Mouse (Mus musculus) kidney, embryonic 14.5 days (tissue): ENCODE results near the gene Tpsb2. TPM values are rescaled to one million over a fixed set of nuclear protein-coding genes. Genes with fewer than 3 reads are reported as not detected.

Experiments
- ATAC-seq: fragments of 200-750 bp; cut with Nextera tagmentation; 2 replicates; pipeline ENCODE4 v1.8.0; 2017; ENCODE audit warnings: moderate number of reproducible peaks, mild to moderate bottlenecking, moderate TSS enrichment, moderate library complexity; ENCODE audit not compliant: low FRiP score, low TSS enrichment
- H3K27ac ChIP-seq: fragments of 300-500 bp; sonication (generic); 2 replicates; pipeline ENCODE4 v1.5.1; 2014; ENCODE audit warnings: low read depth, mild to moderate bottlenecking, low read length, moderate library complexity, mixed read lengths
- H3K27me3 ChIP-seq: fragments of 300-500 bp; sonication (generic); 2 replicates; pipeline ENCODE4 v1.6.1; 2014; ENCODE audit warnings: mild to moderate bottlenecking, low read length; ENCODE audit not compliant: control insufficient read depth, insufficient read depth
- H3K36me3 ChIP-seq: fragments of 300-500 bp; sonication (generic); 2 replicates; pipeline ENCODE4 v1.6.1; 2014; ENCODE audit warnings: low read length, mixed read lengths; ENCODE audit not compliant: control insufficient read depth, insufficient read depth
- H3K4me1 ChIP-seq: fragments of 300-500 bp; sonication (generic); 2 replicates; pipeline ENCODE4 v1.6.1; 2014; ENCODE audit warnings: low read length, mixed read lengths; ENCODE audit not compliant: control insufficient read depth, insufficient read depth
- H3K4me2 ChIP-seq: fragments of 300-500 bp; sonication (generic); replicated peaks from 2 replicates; pipeline ENCODE4 v1.6.1; 2014; ENCODE audit warnings: low read depth, mild to moderate bottlenecking, low read length
- H3K4me3 ChIP-seq: fragments of 300-500 bp; sonication (generic); 2 replicates; pipeline ENCODE4 v1.5.1; 2014; ENCODE audit warnings: mild to moderate bottlenecking, low read length
- H3K9ac ChIP-seq: fragments of 300-500 bp; sonication (generic); 2 replicates; pipeline ENCODE4 v1.6.1; 2014; ENCODE audit warnings: low read depth, mild to moderate bottlenecking, low read length, moderate library complexity
- H3K9me3 ChIP-seq: fragments of 300-500 bp; sonication (generic); 2 replicates; pipeline ENCODE4 v1.6.1; 2016; ENCODE audit warnings: low read length; ENCODE audit not compliant: control insufficient read depth
- WGBS: fragments of 180-500 bp; shearing (Covaris S2); extraction: QIAGEN DNeasy Blood & Tissue Kit; methylation state at CpG from one replicate; pipeline ENCODE4 v1.1.7; 2014; 5-methylcytosine and 5-hydroxymethylcytosine counted together
- polyA plus RNA-seq: library from polyadenylated mRNA; unstranded; fragments of >200 nt; fragmentation: Nextera tagmentation; extraction: Ambion mirVana; gene quantifications from 2 replicates; pipeline ENCODE4 v1.2.1, GENCODE M21; 2014

Tpsb2 gene
- polyA plus RNA-seq, 1 experiment from 2014 or later: 0.57 TPM

GRCm38 (mm10) chr17:25410180-25410579, 44.1 kb downstream of the Tpsb2 start:
- no peaks in the 10 kb centered on the region for H3K9me3 ChIP-seq
- H3K4me1 ChIP-seq: peaks cover 44% of the 10 kb centered on the region
- H3K4me3 ChIP-seq: no peak overlapping the region
- H3K36me3 ChIP-seq: no peaks in the 10 kb centered on the region
- no peaks in the 10 kb centered on the region for H3K27me3 ChIP-seq
- ATAC-seq: no peak
- no peak overlapping the region for H3K4me2 ChIP-seq
- H3K9ac ChIP-seq: no peak overlapping the region
- 78% methylated on average over 6 of the region's 6 CpGs for WGBS
- H3K27ac ChIP-seq: no peak overlapping the region

GRCm38 (mm10) chr17:25410786-25411185, 44.7 kb downstream of the Tpsb2 start:
- H3K9me3 ChIP-seq: no peaks in the 10 kb centered on the region
- H3K27me3 ChIP-seq: no peaks in the 10 kb centered on the region
- no peak overlapping the region for H3K4me2 ChIP-seq
- H3K4me1 ChIP-seq: peaks cover 44% of the 10 kb centered on the region
- no peak for ATAC-seq
- 47% methylated on average over 7 of the region's 7 CpGs for WGBS
- H3K9ac ChIP-seq: no peak overlapping the region
- no peaks in the 10 kb centered on the region for H3K36me3 ChIP-seq
- H3K4me3 ChIP-seq: no peak overlapping the region
- H3K27ac ChIP-seq: no peak overlapping the region

GRCm38 (mm10) chr17:25411251-25411650, 45.1 kb downstream of the Tpsb2 start:
- no peaks in the 10 kb centered on the region for H3K9me3 ChIP-seq
- no peak overlapping the region for H3K9ac ChIP-seq
- no peak overlapping the region for H3K4me2 ChIP-seq
- 40% methylated on average over 4 of the region's 4 CpGs for WGBS
- H3K4me3 ChIP-seq: no peak overlapping the region
- no peak overlapping the region for H3K27ac ChIP-seq
- H3K36me3 ChIP-seq: no peaks in the 10 kb centered on the region
- peaks cover 44% of the 10 kb centered on the region for H3K4me1 ChIP-seq
- H3K27me3 ChIP-seq: no peaks in the 10 kb centered on the region
- no peak for ATAC-seq

DNA sequence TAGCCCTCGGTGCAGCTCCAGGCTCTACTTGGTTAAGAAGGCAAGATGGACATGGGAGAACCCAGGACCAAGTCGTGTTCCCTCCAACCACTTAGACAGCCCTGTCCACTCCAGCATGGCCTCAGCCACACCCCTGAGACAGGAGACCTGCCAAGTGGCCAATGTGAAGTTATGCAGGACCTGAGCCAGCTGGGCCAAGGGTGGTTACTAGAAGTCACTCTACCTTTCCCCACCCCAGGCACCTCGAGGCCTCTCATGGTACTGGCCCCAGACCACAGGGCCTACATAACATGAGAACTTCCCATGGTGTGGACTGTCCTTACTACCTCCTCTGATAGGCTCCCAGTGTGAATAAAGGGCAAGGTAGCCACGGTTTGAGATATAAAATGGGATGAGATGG, 48.1 kb downstream of the Tpsb2 start:
- Histone ChIP-seq H3K9me3 (no peaks in the 10 kb centered on the region), H3K9ac (no peak overlapping the region), H3K4me3 (no peak overlapping the region), H3K4me2 (no peak overlapping the region), H3K4me1 (peaks cover 38% of the 10 kb centered on the region), H3K27me3 (no peaks in the 10 kb centered on the region), H3K27ac (0 out of 2 replicates have a peak overlapping the region, but pooled peaks have one; percentile 51), H3K36me3 (no peaks in the 10 kb centered on the region)
- WGBS: 53% methylated on average over 4 of the region's 4 CpGs
- no peak for ATAC-seq

GRCm38 (mm10) chr17:25414917-25415316, 48.8 kb downstream of the Tpsb2 start:
- no peaks in the 10 kb centered on the region for H3K27me3 ChIP-seq
- H3K4me1 ChIP-seq: peaks cover 36% of the 10 kb centered on the region
- no peaks in the 10 kb centered on the region for H3K9me3 ChIP-seq
- WGBS: 19% methylated on average over 3 of the region's 3 CpGs
- no peak overlapping the region for H3K4me2 ChIP-seq
- no peak overlapping the region for H3K4me3 ChIP-seq
- no peaks in the 10 kb centered on the region for H3K36me3 ChIP-seq
- ATAC-seq: peak; percentile 41; the same call in 1 of the 2 replicates
- H3K9ac ChIP-seq: no peak overlapping the region
- H3K27ac ChIP-seq: peak overlapping the region; percentile 65; the same call in 1 of the 2 replicates

GRCm38 (mm10) chr17:25415421-25415913, 49.4 kb downstream of the Tpsb2 start:
- Histone ChIP-seq H3K27ac (peak overlapping the region; percentile 65; the same call in 1 of the 2 replicates), H3K36me3 (no peaks in the 10 kb centered on the region), H3K4me1 (peaks cover 35% of the 10 kb centered on the region), H3K4me3 (no peak overlapping the region), H3K9ac (peak overlapping the region; percentile 18), H3K9me3 (no peaks in the 10 kb centered on the region), H3K4me2 (no peak overlapping the region), H3K27me3 (no peaks in the 10 kb centered on the region)
- ATAC-seq: peak; percentile 44; the same call in 1 of the 2 replicates
- 7% methylated on average over 5 of the region's 6 CpGs for WGBS

GRCm38 (mm10) chr17:25416219-25416618, 50.1 kb downstream of the Tpsb2 start:
- 24% methylated on average over 3 of the region's 3 CpGs for WGBS
- H3K36me3 ChIP-seq: no peaks in the 10 kb centered on the region
- H3K4me1 ChIP-seq: peaks cover 33% of the 10 kb centered on the region
- no peak overlapping the region for H3K4me2 ChIP-seq
- H3K9me3 ChIP-seq: no peaks in the 10 kb centered on the region
- H3K4me3 ChIP-seq: no peak overlapping the region
- H3K9ac ChIP-seq: peak overlapping the region; percentile 18; the same call in 1 of the 2 replicates
- peak overlapping the region; percentile 65 for H3K27ac ChIP-seq
- ATAC-seq: peak; percentile 30; the same call in 1 of the 2 replicates
- H3K27me3 ChIP-seq: no peaks in the 10 kb centered on the region

DNA sequence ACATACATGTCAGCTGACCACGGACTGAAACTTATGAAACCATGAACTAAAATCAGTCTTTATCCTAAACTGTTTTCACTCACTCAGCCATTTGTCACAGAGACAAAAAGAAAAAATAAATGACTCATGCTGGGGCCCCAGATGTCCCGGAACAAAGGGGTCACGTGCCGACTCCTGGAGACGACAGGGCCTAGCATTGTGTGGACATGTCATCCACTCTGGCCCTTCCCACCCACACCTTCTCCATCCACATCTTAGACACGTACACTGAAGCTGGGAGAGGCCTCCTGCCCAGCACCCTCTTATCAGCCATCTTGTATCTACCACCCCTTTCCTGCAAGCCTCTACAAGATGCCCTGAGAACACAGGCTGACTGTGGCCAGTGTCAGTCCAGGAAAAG, 51.9 kb downstream of the Tpsb2 start:
- no peak for ATAC-seq
- Histone ChIP-seq H3K27me3 (no peaks in the 10 kb centered on the region), H3K4me1 (peaks cover 33% of the 10 kb centered on the region), H3K4me2 (no peak overlapping the region), H3K4me3 (no peak overlapping the region), H3K9me3 (no peaks in the 10 kb centered on the region), H3K36me3 (no peaks in the 10 kb centered on the region), H3K9ac (no peak overlapping the region), H3K27ac (no peak overlapping the region)
- WGBS: 79% methylated on average over 6 of the region's 6 CpGs
